Mouse (Mus musculus): ENCODE data around the gene Trit1.
A peak's percentile ranks its signal among the peaks of the same experiment; 100 is the strongest.

The Trit1 gene

GRCm38 (mm10) chr4:123050681-123051211 is 34.3 kb downstream of the Trit1 start:
- DNase-seq (ENCODE audit: low read depth, low spot score), result peak; percentile 77

- DNase-seq (ENCODE audit: low read depth, low spot score), result peak; percentile 96
These were observed 36.8 kb downstream of the Trit1 start for GRCm38 (mm10) chr4:123053179-123053578.

GRCm38 (mm10) chr4:123054172-123054790 is 37.9 kb downstream of the Trit1 start:
- DNase-seq (ENCODE audit: low read depth, low spot score), result peak; percentile 91

- DNase-seq (ENCODE audit: low read depth, low spot score), result no peak
These were observed 40.2 kb downstream of the Trit1 start for GRCm38 (mm10) chr4:123056560-123057109.

- DNase-seq (ENCODE audit: low read depth, low spot score), result no peak
These were observed 41.6 kb downstream of the Trit1 start for GRCm38 (mm10) chr4:123057957-123058356.

- no peak for DNase-seq (ENCODE audit: low read depth, low spot score)
These were observed 45.3 kb downstream of the Trit1 start for GRCm38 (mm10) chr4:123061744-123062143.

GRCm38 (mm10) chr4:123068646-123069045 is 52.2 kb downstream of the Trit1 start:
- DNase-seq (ENCODE audit: low read depth, low spot score), result no peak

GRCm38 (mm10) chr4:123071266-123071966 is 55.0 kb downstream of the Trit1 start:
- DNase-seq (ENCODE audit: low read depth, low spot score), result peak; percentile 55

GRCm38 (mm10) chr4:123076928-123077327 is 60.5 kb downstream of the Trit1 start:
- no peak for DNase-seq (ENCODE audit: low read depth, low spot score)

GRCm38 (mm10) chr4:123078231-123078630 is 61.8 kb downstream of the Trit1 start:
- no peak for DNase-seq (ENCODE audit: low read depth, low spot score)

GRCm38 (mm10) chr4:123080791-123081190 is 64.4 kb downstream of the Trit1 start:
- DNase-seq (ENCODE audit: low read depth, low spot score), result peak; percentile 60

- DNase-seq (ENCODE audit: low read depth, low spot score), result peak; percentile 84
These were observed 66.1 kb downstream of the Trit1 start for GRCm38 (mm10) chr4:123082283-123083163.

- DNase-seq (ENCODE audit: low read depth, low spot score), result no peak
These were observed 67.0 kb downstream of the Trit1 start for GRCm38 (mm10) chr4:123083323-123083902.

GRCm38 (mm10) chr4:123085290-123085689 is 68.9 kb downstream of the Trit1 start:
- no peak for DNase-seq (ENCODE audit: low read depth, low spot score)

GRCm38 (mm10) chr4:123086381-123086780 is 70.0 kb downstream of the Trit1 start:
- no peak for DNase-seq (ENCODE audit: low read depth, low spot score)

- no peak for DNase-seq (ENCODE audit: low read depth, low spot score)
These were observed 76.2 kb downstream of the Trit1 start for GRCm38 (mm10) chr4:123092621-123093020.

- no peak for DNase-seq (ENCODE audit: low read depth, low spot score)
These were observed 76.8 kb downstream of the Trit1 start for GRCm38 (mm10) chr4:123093064-123093776.

GRCm38 (mm10) chr4:123093869-123094268 is 77.5 kb downstream of the Trit1 start:
- DNase-seq (ENCODE audit: low read depth, low spot score), result no peak
